Mouse (Mus musculus) heart, postnatal 0 days (tissue): ENCODE data around the gene Syce3.

Source experiments
- CTCF ChIP-seq: IDR thresholded peaks from 2 replicates; pipeline ENCODE4 v1.5.1; 2016; ENCODE audit warnings: antibody characterized with exemption, control low read depth, low read depth
- EP300 ChIP-seq: IDR thresholded peaks from 2 replicates; pipeline ENCODE4 v1.6.1; 2016; ENCODE audit warnings: antibody characterized with exemption, low read depth

GRCm38 (mm10) chr15:89410118-89410517 is at the start of gene Syce3:
- no peak for TF ChIP-seq CTCF
- TF ChIP-seq EP300, result no peak
